Mouse (Mus musculus) NIH3T3 (cell line): ENCODE measurements around the gene Rnf113a2.
A peak's percentile ranks its signal among the peaks of the same experiment; 100 is the strongest.

Experiments used
- DNase-seq: peaks from one replicate; pipeline ENCODE4 v3.0.0-alpha.2; 2012; ENCODE audit warnings: low read depth

The Rnf113a2 gene

GRCm38 (mm10) chr12:84407874-84408818 lies 8.8 kb upstream of the Rnf113a2 start:
- DNase-seq, result no peak

DNA sequence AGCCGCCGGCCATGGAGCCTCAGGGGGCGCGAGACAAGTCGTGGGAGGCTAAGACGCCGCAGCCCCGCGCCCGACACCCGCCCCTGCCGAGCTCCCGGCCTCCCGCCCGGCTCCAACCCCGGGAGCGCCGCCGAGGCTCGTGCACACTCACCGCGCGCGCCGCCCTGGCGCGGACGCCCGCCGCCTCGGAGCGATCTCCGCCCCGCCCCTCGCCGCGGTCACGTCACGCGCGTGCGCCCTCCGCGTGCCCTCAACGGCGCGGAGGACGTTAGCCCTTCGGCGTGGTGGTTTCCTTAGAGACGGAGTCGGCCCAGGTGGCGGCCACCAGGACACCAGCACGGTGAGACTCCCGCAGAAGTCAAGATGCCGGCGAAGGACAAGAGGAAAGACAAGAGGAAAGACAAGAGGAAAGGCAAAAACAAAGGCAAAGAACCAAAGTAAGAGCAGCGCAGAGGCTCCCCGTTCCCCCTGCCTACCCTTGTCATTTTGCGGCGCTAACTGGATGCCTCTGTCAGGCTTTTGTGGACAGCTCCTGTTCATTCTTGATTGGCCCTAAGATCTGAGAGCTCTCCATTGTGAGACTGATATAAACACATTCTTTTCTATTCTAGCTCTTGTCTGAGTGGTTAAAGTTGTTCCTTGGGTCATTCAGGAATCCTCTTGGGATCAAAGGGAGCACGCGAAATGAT lies 8.0 kb upstream of the Rnf113a2 start, which contains the start of the genes Entpd5 and Bbof1:
Entpd5 (minus strand) TSS at position 211 of the 689 bp plus-strand sequence.
Bbof1 (plus strand) TSS at position 253 of the 689 bp plus-strand sequence.
- DNase-seq, result peak; percentile 93

DNA sequence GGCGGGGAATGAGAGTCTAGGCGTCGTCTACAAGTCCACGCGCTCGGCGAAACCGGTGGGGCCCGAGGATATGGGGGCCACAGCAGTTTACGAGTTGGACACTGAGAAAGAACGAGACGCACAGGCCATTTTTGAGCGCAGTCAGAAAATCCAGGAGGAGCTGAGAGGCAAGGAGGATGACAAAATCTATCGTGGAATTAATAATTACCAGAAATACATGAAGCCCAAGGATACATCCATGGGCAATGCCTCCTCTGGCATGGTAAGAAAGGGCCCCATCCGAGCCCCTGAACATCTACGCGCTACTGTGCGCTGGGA lies 568 bp downstream of the Rnf113a2 start:
- no peak for DNase-seq

- DNase-seq, result peak; percentile 46
Observed at GRCm38 (mm10) chr12:84423990-84424389, 7.0 kb downstream of the Rnf113a2 start.

- DNase-seq, result peak; percentile 30
Observed at GRCm38 (mm10) chr12:84429825-84430224, 12.8 kb downstream of the Rnf113a2 start.

DNA sequence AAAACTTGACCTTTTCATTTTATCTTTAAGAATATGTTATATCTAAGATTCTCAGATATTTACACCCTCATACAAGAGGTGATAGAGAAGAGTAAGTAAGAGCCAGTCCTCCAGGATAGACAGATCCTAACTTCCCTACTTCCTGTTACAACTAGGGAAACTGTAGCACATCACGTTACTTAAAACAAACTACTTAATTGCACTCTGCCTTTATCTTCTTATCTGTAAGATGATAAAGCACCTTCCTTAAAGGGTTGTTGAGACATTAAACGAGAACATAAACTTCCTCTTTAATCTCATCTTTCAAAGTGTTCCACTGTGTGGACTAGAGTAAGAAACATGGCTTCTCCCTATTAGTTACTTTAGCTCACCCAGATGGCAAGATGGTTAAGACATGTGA lies 21.7 kb downstream of the Rnf113a2 start:
- DNase-seq, result no peak

DNA sequence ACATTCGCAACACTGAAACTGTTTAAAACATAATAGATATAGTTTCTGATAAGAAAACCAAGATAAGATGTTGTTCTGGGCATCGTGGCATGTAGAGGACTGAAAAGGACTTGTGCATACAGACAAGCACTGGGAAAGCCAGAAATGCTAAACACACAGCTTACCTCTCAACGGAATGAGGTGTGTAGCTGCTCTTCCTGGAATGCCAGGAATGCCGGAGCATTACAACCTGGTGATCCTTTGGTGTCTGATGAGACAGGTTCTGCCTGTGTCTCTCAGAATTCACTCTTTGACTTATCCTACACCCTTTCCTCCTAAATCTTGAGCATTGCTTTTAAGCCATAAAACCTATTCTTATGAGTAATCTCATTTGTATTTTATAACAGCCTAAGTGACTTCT lies 25.5 kb downstream of the Rnf113a2 start:
- DNase-seq, result no peak

- no peak for DNase-seq
Observed at GRCm38 (mm10) chr12:84447386-84447785, 30.4 kb downstream of the Rnf113a2 start.

GRCm38 (mm10) chr12:84448181-84448580 lies 31.2 kb downstream of the Rnf113a2 start:
- DNase-seq, result no peak

DNA sequence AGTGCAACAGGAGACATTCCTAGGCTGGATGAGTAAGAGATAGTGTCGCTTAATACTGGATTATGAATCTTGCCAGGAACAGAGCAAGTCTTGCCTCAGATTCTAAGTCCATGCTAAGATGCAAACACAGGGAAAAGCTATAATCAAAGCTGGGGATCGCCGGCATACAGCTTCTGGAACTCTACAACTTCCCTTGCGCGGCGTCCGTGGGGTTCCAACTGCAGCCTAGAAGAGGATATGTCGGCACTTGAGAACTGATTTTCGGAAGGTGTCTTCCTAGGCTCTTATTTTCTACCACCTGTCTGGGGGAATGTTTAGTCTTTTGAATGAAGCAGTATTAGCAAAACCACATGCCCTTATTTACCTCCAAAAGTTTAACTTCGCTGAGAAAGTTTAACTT lies 32.9 kb downstream of the Rnf113a2 start:
- DNase-seq, result no peak

DNA sequence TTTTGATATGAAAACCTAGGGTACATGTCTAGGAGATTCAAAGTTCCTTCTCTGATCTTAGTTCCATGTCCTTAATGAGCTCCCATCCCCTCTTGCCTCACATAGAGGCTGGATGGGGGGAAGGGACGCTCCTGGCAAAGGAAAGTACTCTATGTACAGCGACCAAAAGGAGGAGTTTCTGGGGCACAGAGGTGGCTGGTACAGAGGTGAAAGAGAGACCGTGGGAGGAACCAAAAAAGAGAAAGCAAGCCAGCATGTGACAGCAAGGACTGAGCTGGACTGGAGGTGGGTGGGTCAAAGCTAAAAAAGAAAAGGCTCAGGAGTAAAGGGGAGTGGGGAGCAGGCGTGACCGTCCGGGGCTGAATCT lies 33.3 kb downstream of the Rnf113a2 start:
- peak; percentile 29 for DNase-seq

DNA sequence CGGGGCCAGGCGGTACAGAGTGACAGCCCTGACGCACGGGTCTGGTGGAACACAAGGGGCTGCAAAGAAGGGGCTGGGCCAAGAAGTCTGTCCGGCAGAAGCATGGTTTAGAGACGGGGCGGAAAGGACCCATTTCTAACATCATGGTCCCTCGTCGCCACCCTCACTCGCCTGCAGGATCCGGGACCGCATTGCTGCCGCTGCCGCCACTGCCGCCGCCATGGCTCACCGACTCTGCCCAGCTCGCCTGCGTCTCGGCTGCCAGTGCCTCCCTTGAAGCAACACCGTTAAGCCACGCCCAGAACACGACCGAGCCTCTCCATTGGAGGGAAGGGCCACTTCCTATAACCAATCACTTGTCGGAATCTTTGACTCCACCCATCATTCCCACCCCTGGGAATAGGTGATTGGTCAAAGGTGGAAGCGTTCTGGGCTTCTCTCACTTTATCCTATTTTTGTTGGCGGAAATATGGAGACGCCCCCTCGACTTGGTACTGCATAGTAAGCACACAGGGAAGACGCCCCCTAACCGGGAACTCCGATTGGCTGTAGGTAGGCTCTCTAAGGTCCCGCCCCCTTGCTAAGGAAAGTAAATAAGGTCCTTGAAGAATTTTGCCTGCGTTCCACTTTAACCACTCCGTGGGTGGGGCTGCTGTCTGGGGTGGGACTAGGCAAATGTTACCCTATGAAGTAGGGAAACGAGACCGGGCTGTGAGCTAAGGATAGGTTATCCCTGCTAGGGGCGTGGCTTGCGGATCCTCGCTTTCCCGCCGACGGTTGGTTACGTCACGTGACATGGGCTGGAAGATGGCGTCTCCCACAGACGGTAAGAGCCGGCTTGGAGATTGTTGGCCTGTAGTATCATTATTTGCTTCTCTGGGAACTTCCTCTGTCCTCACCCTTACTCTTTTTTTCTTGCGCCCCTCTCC lies 34.0 kb downstream of the Rnf113a2 start, which contains the start of the genes Aldh6a1 and Lin52:
Aldh6a1 (minus strand) TSS at position 287 of the 929 bp plus-strand sequence.
Lin52 (plus strand) TSS at position 705 of the 929 bp plus-strand sequence.
- peak; percentile 100 for DNase-seq

GRCm38 (mm10) chr12:84451801-84452200 lies 34.8 kb downstream of the Rnf113a2 start:
- no peak for DNase-seq

GRCm38 (mm10) chr12:84456911-84457310 lies 39.9 kb downstream of the Rnf113a2 start:
- DNase-seq, result no peak

DNA sequence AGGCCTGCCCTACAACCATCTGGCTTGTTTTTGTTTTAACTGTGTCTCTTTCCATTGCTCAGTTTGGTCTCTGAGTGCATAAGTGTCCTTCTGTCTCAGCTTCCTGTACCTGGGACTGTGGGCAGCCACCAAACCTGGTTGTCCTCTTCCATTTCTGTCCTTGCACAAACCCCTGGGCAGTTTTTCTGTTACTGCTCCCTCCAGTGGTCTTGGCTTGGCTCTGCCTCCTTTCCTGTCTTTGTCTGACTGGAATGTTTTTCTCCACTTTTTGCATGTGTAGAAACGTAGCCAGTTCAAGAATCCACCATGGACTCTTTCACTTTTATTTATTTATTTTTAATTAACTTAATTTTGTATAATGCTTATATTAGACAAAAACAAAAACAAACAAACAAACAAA lies 42.8 kb downstream of the Rnf113a2 start:
- no peak for DNase-seq

GRCm38 (mm10) chr12:84461416-84461815 lies 44.4 kb downstream of the Rnf113a2 start:
- DNase-seq, result peak; percentile 72

- peak; percentile 73 for DNase-seq
Observed at GRCm38 (mm10) chr12:84462856-84463255, 45.9 kb downstream of the Rnf113a2 start.
